Mouse (Mus musculus): ENCODE results near the gene Dhcr24. TPM values are rescaled to one million over a fixed set of nuclear protein-coding genes. Genes with fewer than 3 reads are reported as not detected.

The Dhcr24 gene
- polyA plus RNA-seq, 1 experiment from 2014 or later, result 20.9 TPM

GRCm38 (mm10) chr4:106571081-106571724 lies 10.4 kb downstream of the Dhcr24 start:
- DNase-seq, result no peak
- H3K27ac ChIP-seq (replicated peaks; ENCODE audit: low read depth, low read length), result no peak overlapping the region
- WGBS, result 91% methylated on average over 11 of the region's 11 CpGs
- no peak overlapping the region for H3K4me2 ChIP-seq (ENCODE audit: low read length)
- no peaks in the 10 kb centered on the region for H3K9me3 ChIP-seq (ENCODE audit: control insufficient read depth, low read length)
- no peak overlapping the region for H3K4me3 ChIP-seq (replicated peaks; ENCODE audit: low read depth, low read length)
- ATAC-seq (ENCODE audit: low FRiP score, low TSS enrichment), result no peak
- H3K36me3 ChIP-seq (ENCODE audit: control insufficient read depth, insufficient read depth, low read length), result peaks cover 73% of the 10 kb centered on the region
- no peak overlapping the region for H3K9ac ChIP-seq (replicated peaks; ENCODE audit: low read length)
- no peaks in the 10 kb centered on the region for H3K27me3 ChIP-seq (ENCODE audit: control insufficient read depth, insufficient read depth, low read length)
- no peaks in the 10 kb centered on the region for H3K4me1 ChIP-seq (ENCODE audit: control insufficient read depth, insufficient read depth, low read length)

- H3K9ac ChIP-seq (replicated peaks; ENCODE audit: low read length), result no peak overlapping the region
- peaks cover 90% of the 10 kb centered on the region for H3K36me3 ChIP-seq (ENCODE audit: control insufficient read depth, insufficient read depth, low read length)
- no peaks in the 10 kb centered on the region for H3K9me3 ChIP-seq (ENCODE audit: control insufficient read depth, low read length)
- ATAC-seq (ENCODE audit: low FRiP score, low TSS enrichment) (no peak), DNase-seq (no peak)
- WGBS, result 92% methylated on average over 8 of the region's 8 CpGs
- H3K27me3 ChIP-seq (ENCODE audit: control insufficient read depth, insufficient read depth, low read length), result no peaks in the 10 kb centered on the region
- H3K27ac ChIP-seq (replicated peaks; ENCODE audit: low read depth, low read length), result no peak overlapping the region
- no peaks in the 10 kb centered on the region for H3K4me1 ChIP-seq (ENCODE audit: control insufficient read depth, insufficient read depth, low read length)
- H3K4me3 ChIP-seq (replicated peaks; ENCODE audit: low read depth, low read length), result no peak overlapping the region
- no peak overlapping the region for H3K4me2 ChIP-seq (ENCODE audit: low read length)
Measured at GRCm38 (mm10) chr4:106575022-106575421, 14.2 kb downstream of the Dhcr24 start.

GRCm38 (mm10) chr4:106577511-106577910 lies 16.7 kb downstream of the Dhcr24 start:
- WGBS, result 61% methylated on average over 7 of the region's 7 CpGs
- no peak for DNase-seq
- Histone ChIP-seq H3K27me3 (ENCODE audit: control insufficient read depth, insufficient read depth, low read length) (no peaks in the 10 kb centered on the region), H3K9me3 (ENCODE audit: control insufficient read depth, low read length) (no peaks in the 10 kb centered on the region), H3K4me3 (replicated peaks; ENCODE audit: low read depth, low read length) (no peak overlapping the region), H3K4me2 (ENCODE audit: low read length) (no peak overlapping the region), H3K9ac (replicated peaks; ENCODE audit: low read length) (no peak overlapping the region), H3K36me3 (ENCODE audit: control insufficient read depth, insufficient read depth, low read length) (peaks cover 96% of the 10 kb centered on the region), H3K27ac (replicated peaks; ENCODE audit: low read depth, low read length) (no peak overlapping the region), H3K4me1 (ENCODE audit: control insufficient read depth, insufficient read depth, low read length) (no peaks in the 10 kb centered on the region)
- ATAC-seq (ENCODE audit: low FRiP score, low TSS enrichment), result no peak

GRCm38 (mm10) chr4:106581176-106581864 lies 20.5 kb downstream of the Dhcr24 start:
- Histone ChIP-seq H3K27me3 (ENCODE audit: control insufficient read depth, insufficient read depth, low read length) (no peaks in the 10 kb centered on the region), H3K9me3 (ENCODE audit: control insufficient read depth, low read length) (no peaks in the 10 kb centered on the region), H3K4me1 (ENCODE audit: control insufficient read depth, insufficient read depth, low read length) (no peaks in the 10 kb centered on the region), H3K4me3 (replicated peaks; ENCODE audit: low read depth, low read length) (no peak overlapping the region), H3K36me3 (ENCODE audit: control insufficient read depth, insufficient read depth, low read length) (peaks cover 97% of the 10 kb centered on the region), H3K4me2 (ENCODE audit: low read length) (no peak overlapping the region), H3K9ac (replicated peaks; ENCODE audit: low read length) (no peak overlapping the region), H3K27ac (replicated peaks; ENCODE audit: low read depth, low read length) (no peak overlapping the region)
- DNase-seq (no peak), ATAC-seq (ENCODE audit: low FRiP score, low TSS enrichment) (no peak)
- 89% methylated on average over 14 of the region's 14 CpGs for WGBS

- 90% methylated on average over 15 of the region's 15 CpGs for WGBS
Measured at GRCm38 (mm10) chr4:106581865-106582204, 21.0 kb downstream of the Dhcr24 start.

GRCm38 (mm10) chr4:106582428-106583153 lies 21.8 kb downstream of the Dhcr24 start:
- H3K4me3 ChIP-seq (replicated peaks; ENCODE audit: low read depth, low read length), result no peak overlapping the region
- no peaks in the 10 kb centered on the region for H3K4me1 ChIP-seq (ENCODE audit: control insufficient read depth, insufficient read depth, low read length)
- H3K27me3 ChIP-seq (ENCODE audit: control insufficient read depth, insufficient read depth, low read length), result no peaks in the 10 kb centered on the region
- H3K36me3 ChIP-seq (ENCODE audit: control insufficient read depth, insufficient read depth, low read length), result peaks cover 97% of the 10 kb centered on the region
- H3K4me2 ChIP-seq (ENCODE audit: low read length), result no peak overlapping the region
- H3K9me3 ChIP-seq (ENCODE audit: control insufficient read depth, low read length), result no peaks in the 10 kb centered on the region
- no peak overlapping the region for H3K27ac ChIP-seq (replicated peaks; ENCODE audit: low read depth, low read length)
- no peak overlapping the region for H3K9ac ChIP-seq (replicated peaks; ENCODE audit: low read length)
- 92% methylated on average over 12 of the region's 12 CpGs for WGBS
- ATAC-seq (ENCODE audit: low FRiP score, low TSS enrichment), result no peak
- DNase-seq, result no peak

More at GRCm38 (mm10) chr4:106581865-106582204, 21.0 kb downstream of the Dhcr24 start:
- Histone ChIP-seq H3K9ac (replicated peaks; ENCODE audit: low read length) (no peak overlapping the region), H3K4me1 (ENCODE audit: control insufficient read depth, insufficient read depth, low read length) (no peaks in the 10 kb centered on the region), H3K27me3 (ENCODE audit: control insufficient read depth, insufficient read depth, low read length) (no peaks in the 10 kb centered on the region), H3K9me3 (ENCODE audit: control insufficient read depth, low read length) (no peaks in the 10 kb centered on the region), H3K4me2 (ENCODE audit: low read length) (no peak overlapping the region), H3K36me3 (ENCODE audit: control insufficient read depth, insufficient read depth, low read length) (peaks cover 97% of the 10 kb centered on the region), H3K27ac (replicated peaks; ENCODE audit: low read depth, low read length) (no peak overlapping the region), H3K4me3 (replicated peaks; ENCODE audit: low read depth, low read length) (no peak overlapping the region)
- DNase-seq, result no peak
- no peak for ATAC-seq (ENCODE audit: low FRiP score, low TSS enrichment)

GRCm38 (mm10) chr4:106584665-106585064 lies 23.8 kb downstream of the Dhcr24 start:
- H3K27me3 ChIP-seq (ENCODE audit: control insufficient read depth, insufficient read depth, low read length), result no peaks in the 10 kb centered on the region
- H3K9ac ChIP-seq (replicated peaks; ENCODE audit: low read length), result no peak overlapping the region
- no peak overlapping the region for H3K4me2 ChIP-seq (ENCODE audit: low read length)
- no peaks in the 10 kb centered on the region for H3K9me3 ChIP-seq (ENCODE audit: control insufficient read depth, low read length)
- H3K4me3 ChIP-seq (replicated peaks; ENCODE audit: low read depth, low read length), result no peak overlapping the region
- H3K27ac ChIP-seq (replicated peaks; ENCODE audit: low read depth, low read length), result no peak overlapping the region
- H3K36me3 ChIP-seq (ENCODE audit: control insufficient read depth, insufficient read depth, low read length), result peaks cover 96% of the 10 kb centered on the region
- DNase-seq, result no peak
- WGBS, result 88% methylated on average over 4 of the region's 4 CpGs
- ATAC-seq (ENCODE audit: low FRiP score, low TSS enrichment), result no peak
- H3K4me1 ChIP-seq (ENCODE audit: control insufficient read depth, insufficient read depth, low read length), result no peaks in the 10 kb centered on the region

GRCm38 (mm10) chr4:106587075-106587474 lies 26.2 kb downstream of the Dhcr24 start:
- Histone ChIP-seq H3K27me3 (ENCODE audit: control insufficient read depth, insufficient read depth, low read length) (no peaks in the 10 kb centered on the region), H3K4me2 (ENCODE audit: low read length) (no peak overlapping the region), H3K9me3 (ENCODE audit: control insufficient read depth, low read length) (no peaks in the 10 kb centered on the region), H3K4me1 (ENCODE audit: control insufficient read depth, insufficient read depth, low read length) (no peaks in the 10 kb centered on the region), H3K9ac (replicated peaks; ENCODE audit: low read length) (no peak overlapping the region), H3K4me3 (replicated peaks; ENCODE audit: low read depth, low read length) (no peak overlapping the region), H3K36me3 (ENCODE audit: control insufficient read depth, insufficient read depth, low read length) (peaks cover 87% of the 10 kb centered on the region), H3K27ac (replicated peaks; ENCODE audit: low read depth, low read length) (no peak overlapping the region)
- DNase-seq, result no peak
- no peak for ATAC-seq (ENCODE audit: low FRiP score, low TSS enrichment)
- 97% methylated on average over 6 of the region's 6 CpGs for WGBS

Measured in midbrain, embryonic 14.5 days (tissue).